Mouse (Mus musculus) skeletal muscle tissue, postnatal 0 days (tissue): ENCODE data around the gene Rpl21. TPM values are rescaled to one million over a fixed set of nuclear protein-coding genes. Genes with fewer than 3 reads are reported as not detected.

Experiments
- polyA plus RNA-seq: library from polyadenylated mRNA; unstranded; fragments of >200 nt; fragmentation: Nextera tagmentation; extraction: Ambion mirVana; gene quantifications from 2 replicates; pipeline ENCODE4 v1.2.1, GENCODE M21; 2015

Gene Rpl21
- 349 and 357 TPM in 2 replicates for polyA plus RNA-seq

DNA sequence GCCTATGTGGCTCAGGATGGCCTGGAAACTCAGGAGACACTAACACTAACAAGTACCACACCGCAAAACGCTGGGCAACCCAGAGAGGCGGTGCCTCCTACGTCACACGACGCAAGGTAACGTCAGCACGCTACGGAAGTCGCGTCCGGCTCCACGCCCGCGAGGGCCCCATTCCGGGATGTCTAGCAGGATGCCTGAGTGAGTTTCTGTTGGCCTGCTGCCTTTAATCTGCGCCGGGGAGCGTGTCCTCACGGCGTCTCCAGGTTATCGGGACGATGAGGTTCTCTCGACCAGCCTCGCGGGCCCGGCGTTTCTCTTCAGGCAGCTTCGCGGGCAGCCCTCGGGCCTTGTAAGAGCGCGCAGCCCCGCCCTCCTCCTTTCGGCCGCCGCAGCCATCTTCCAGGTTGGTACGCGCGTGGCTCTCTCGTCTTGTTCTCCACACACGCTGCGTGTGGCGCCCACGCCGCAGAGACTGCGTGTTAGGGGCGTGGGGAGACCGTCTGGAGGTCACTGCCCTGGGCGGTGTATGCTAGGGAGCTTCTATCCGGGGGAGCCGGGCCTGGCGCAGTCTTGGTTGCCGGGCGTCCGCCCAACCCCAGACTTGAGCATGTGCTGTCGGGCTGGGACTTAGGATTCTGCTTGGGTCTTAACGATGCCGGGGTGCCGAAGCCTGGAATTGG lies at the start of gene Rpl21:
Gene Rpl21, plus strand, starts transcription at position 122 of the 680 bp plus-strand sequence.

DNA sequence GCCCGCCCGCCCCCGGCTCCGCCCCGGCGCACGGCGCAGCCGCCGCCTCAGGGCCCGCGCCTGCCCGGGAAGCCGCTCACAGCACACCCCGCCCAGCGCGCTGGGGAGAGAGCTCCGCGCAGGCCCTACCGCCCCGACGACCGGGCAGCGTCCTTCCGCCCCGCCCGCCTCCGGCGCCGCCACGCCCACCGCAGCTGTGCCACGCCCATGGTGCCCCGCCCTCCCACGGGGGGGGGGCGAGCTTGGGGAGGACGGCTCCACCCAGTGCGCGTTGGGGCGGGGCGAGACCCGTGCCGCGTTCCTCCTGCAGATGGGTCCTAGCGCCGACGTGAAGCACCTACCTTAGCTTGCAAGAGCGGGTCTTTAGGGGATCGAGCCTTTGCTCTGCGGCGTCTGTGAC lies 37.8 kb upstream of the Rpl21 start, which contains the start of gene Usp12:
Gene Usp12, minus strand, starts transcription at position 154 of the 400 bp plus-strand sequence.

DNA sequence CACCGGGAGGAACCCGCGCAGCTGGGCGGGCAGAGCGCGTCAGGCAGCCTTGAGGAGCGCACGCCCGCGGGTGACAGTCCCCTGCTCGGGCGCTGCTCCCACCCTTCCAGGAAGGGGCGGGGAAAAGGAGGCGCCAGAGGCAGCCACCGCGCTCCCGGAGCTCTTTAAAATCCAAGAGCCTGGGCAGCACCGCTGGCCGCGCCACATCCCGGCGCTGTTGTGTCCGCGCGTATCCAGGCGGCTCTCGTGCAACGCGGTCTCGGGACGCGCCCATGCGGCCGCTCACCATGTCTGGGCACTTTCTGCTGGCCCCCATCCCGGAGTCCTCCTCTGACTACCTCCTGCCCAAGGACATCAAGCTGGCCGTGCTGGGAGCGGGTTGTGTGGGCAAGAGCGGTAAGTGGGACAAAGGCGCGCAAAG lies 12.3 kb downstream of the Rpl21 start, which contains the start of gene Rasl11a:
Gene Rasl11a, plus strand, starts transcription at position 127 of the 421 bp plus-strand sequence.

Other genes starting within 250 kb of the Rpl21 start
- gene Gpr12, start 247.7 kb upstream of the Rpl21 start, polyA plus RNA-seq, result 0.09 TPM in 1 of 2 replicates, not detected in the other
- gene Usp12, start 37.9 kb upstream of the Rpl21 start, polyA plus RNA-seq, result 7.5 and 7.8 TPM in 2 replicates
- 8.3 and 9.6 TPM in 2 replicates for gene Rasl11a, start 12.2 kb downstream of the Rpl21 start, polyA plus RNA-seq
- gene Gtf3a, start 115.8 kb downstream of the Rpl21 start, polyA plus RNA-seq, result 58.0 and 64.6 TPM in 2 replicates
- 22.2 and 27.0 TPM in 2 replicates for gene Mtif3, start 130.9 kb downstream of the Rpl21 start, polyA plus RNA-seq
- gene Lnx2, start 243.7 kb downstream of the Rpl21 start, polyA plus RNA-seq, result 3.6 and 4.5 TPM in 2 replicates
- gene Polr1d, start 244.2 kb downstream of the Rpl21 start, polyA plus RNA-seq, result 105 and 109 TPM in 2 replicates